Mouse (Mus musculus): ENCODE results near the gene Zfand3. TPM values are rescaled to one million over a fixed set of nuclear protein-coding genes. Genes with fewer than 3 reads are reported as not detected.

Zfand3 gene
- polyA plus RNA-seq, 1 experiment: 107 TPM

- DNase-seq: peak; percentile 52
- TF ChIP-seq POLR2A (IDR thresholded peaks at IDR 0.05; ENCODE audit: borderline replicate concordance, insufficient read depth, low read length): no peak
- TF ChIP-seq CTCF (IDR thresholded peaks at IDR 0.05; ENCODE audit: borderline replicate concordance, insufficient read depth, low read depth, low read length): no peak
- H3K27ac ChIP-seq (ENCODE audit: insufficient read depth, low read length): no peak overlapping the region
- no peaks in the 10 kb centered on the region for H3K27me3 ChIP-seq (ENCODE audit: control insufficient read depth, insufficient read depth, low read length)
- H3K4me1 ChIP-seq (ENCODE audit: control insufficient read depth, insufficient read depth, low read length): peaks cover 28% of the 10 kb centered on the region
- H3K4me3 ChIP-seq (replicated peaks; ENCODE audit: insufficient read depth, low read depth, low read length): no peak overlapping the region
- WGBS: 55% methylated on average over 12 of the region's 12 CpGs
These were observed 208.1 kb downstream of the Zfand3 start for GRCm38 (mm10) chr17:30212647-30213046.

DNA sequence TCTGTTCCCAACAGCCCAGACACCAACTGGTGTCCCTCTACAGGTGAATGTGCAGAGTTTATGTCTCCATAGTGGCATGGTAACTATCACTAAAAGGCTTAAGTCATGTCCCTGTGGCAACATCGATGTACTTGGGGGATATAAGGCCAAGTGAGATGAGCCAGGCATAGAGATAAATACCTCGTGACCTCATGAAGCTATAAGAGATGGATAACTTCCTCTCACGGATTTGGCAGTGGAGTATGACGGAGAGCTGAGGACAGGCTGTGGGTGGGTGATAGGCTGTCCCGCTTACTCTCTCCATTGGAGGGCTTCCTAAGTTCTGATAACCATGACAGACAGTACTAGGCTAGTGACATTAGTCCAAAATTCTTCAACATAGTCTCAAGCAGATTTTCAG lies 208.8 kb downstream of the Zfand3 start:
- Histone ChIP-seq H3K27ac (ENCODE audit: insufficient read depth, low read length) (no peak overlapping the region), H3K4me3 (replicated peaks; ENCODE audit: insufficient read depth, low read depth, low read length) (no peak overlapping the region), H3K4me1 (ENCODE audit: control insufficient read depth, insufficient read depth, low read length) (peaks cover 27% of the 10 kb centered on the region), H3K27me3 (ENCODE audit: control insufficient read depth, insufficient read depth, low read length) (no peaks in the 10 kb centered on the region)
- WGBS: 90% methylated on average over 5 of the region's 5 CpGs
- no peak for DNase-seq
- TF ChIP-seq CTCF (IDR thresholded peaks at IDR 0.05; ENCODE audit: borderline replicate concordance, insufficient read depth, low read depth, low read length) (no peak), POLR2A (IDR thresholded peaks at IDR 0.05; ENCODE audit: borderline replicate concordance, insufficient read depth, low read length) (no peak)

DNA sequence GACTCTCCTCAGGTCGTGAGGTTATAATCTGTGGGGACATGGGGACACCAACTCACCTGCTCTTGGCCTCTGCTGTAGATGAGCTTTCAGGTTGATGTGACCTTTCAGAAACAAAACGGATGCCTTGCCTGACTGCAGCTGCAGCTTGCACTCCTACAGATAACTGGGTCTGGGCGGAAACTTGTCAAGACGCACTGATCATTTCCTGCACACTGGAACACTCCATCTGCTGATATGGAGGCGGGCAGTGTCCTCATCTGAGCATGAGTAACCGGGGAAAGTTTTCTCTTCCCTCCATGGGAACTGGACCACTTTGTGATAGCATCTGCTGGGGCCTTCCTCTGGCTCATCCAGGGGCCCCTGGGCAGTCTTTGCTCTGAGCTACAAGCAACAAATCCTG lies 209.9 kb downstream of the Zfand3 start:
- Histone ChIP-seq H3K4me1 (ENCODE audit: control insufficient read depth, insufficient read depth, low read length) (peaks cover 24% of the 10 kb centered on the region), H3K4me3 (replicated peaks; ENCODE audit: insufficient read depth, low read depth, low read length) (no peak overlapping the region), H3K27ac (ENCODE audit: insufficient read depth, low read length) (no peak overlapping the region), H3K27me3 (ENCODE audit: control insufficient read depth, insufficient read depth, low read length) (no peaks in the 10 kb centered on the region)
- WGBS: 79% methylated on average over 6 of the region's 6 CpGs
- no peak for DNase-seq
- TF ChIP-seq CTCF (IDR thresholded peaks at IDR 0.05; ENCODE audit: borderline replicate concordance, insufficient read depth, low read depth, low read length) (no peak), POLR2A (IDR thresholded peaks at IDR 0.05; ENCODE audit: borderline replicate concordance, insufficient read depth, low read length) (no peak)

GRCm38 (mm10) chr17:30215741-30216140 lies 211.2 kb downstream of the Zfand3 start:
- no peak for TF ChIP-seq POLR2A (IDR thresholded peaks at IDR 0.05; ENCODE audit: borderline replicate concordance, insufficient read depth, low read length)
- TF ChIP-seq CTCF (IDR thresholded peaks at IDR 0.05; ENCODE audit: borderline replicate concordance, insufficient read depth, low read depth, low read length): no peak
- H3K4me1 ChIP-seq (ENCODE audit: control insufficient read depth, insufficient read depth, low read length): peaks cover 15% of the 10 kb centered on the region
- no peak overlapping the region for H3K27ac ChIP-seq (ENCODE audit: insufficient read depth, low read length)
- no peak for DNase-seq
- H3K4me3 ChIP-seq (replicated peaks; ENCODE audit: insufficient read depth, low read depth, low read length): no peak overlapping the region
- H3K27me3 ChIP-seq (ENCODE audit: control insufficient read depth, insufficient read depth, low read length): no peaks in the 10 kb centered on the region
- 90% methylated on average over 4 of the region's 4 CpGs for WGBS

GRCm38 (mm10) chr17:30221677-30222076 lies 217.1 kb downstream of the Zfand3 start:
- TF ChIP-seq CTCF (IDR thresholded peaks at IDR 0.05; ENCODE audit: borderline replicate concordance, insufficient read depth, low read depth, low read length) (no peak), POLR2A (IDR thresholded peaks at IDR 0.05; ENCODE audit: borderline replicate concordance, insufficient read depth, low read length) (no peak)
- H3K27me3 ChIP-seq (ENCODE audit: control insufficient read depth, insufficient read depth, low read length): no peaks in the 10 kb centered on the region
- no peak overlapping the region for H3K4me3 ChIP-seq (replicated peaks; ENCODE audit: insufficient read depth, low read depth, low read length)
- no peak for DNase-seq
- H3K27ac ChIP-seq (ENCODE audit: insufficient read depth, low read length): no peak overlapping the region
- no peaks in the 10 kb centered on the region for H3K4me1 ChIP-seq (ENCODE audit: control insufficient read depth, insufficient read depth, low read length)
- WGBS: 64% methylated on average over 14 of the region's 14 CpGs

DNA sequence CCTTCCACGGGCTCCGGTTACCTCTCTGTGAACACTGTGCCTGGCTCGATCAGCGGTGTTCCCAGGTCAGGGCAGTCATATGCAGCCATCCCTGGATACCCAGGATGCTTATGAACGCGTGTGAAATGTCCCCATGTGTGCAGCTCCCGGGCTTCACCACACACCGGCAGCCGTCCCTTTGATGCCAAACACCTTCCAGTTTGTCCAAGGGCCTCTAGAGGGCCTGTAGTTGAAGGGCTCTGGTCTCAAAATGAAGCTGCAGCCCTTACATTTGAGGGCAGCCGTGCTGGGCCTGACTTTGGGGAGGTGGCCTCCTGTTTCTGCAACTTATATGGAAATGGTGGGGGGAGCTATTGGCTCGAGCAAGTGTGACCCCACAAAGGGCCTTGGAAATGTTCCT lies 217.8 kb downstream of the Zfand3 start:
- H3K4me3 ChIP-seq (replicated peaks; ENCODE audit: insufficient read depth, low read depth, low read length): no peak overlapping the region
- no peaks in the 10 kb centered on the region for H3K27me3 ChIP-seq (ENCODE audit: control insufficient read depth, insufficient read depth, low read length)
- no peaks in the 10 kb centered on the region for H3K4me1 ChIP-seq (ENCODE audit: control insufficient read depth, insufficient read depth, low read length)
- H3K27ac ChIP-seq (ENCODE audit: insufficient read depth, low read length): no peak overlapping the region
- no peak for TF ChIP-seq POLR2A (IDR thresholded peaks at IDR 0.05; ENCODE audit: borderline replicate concordance, insufficient read depth, low read length)
- no peak for TF ChIP-seq CTCF (IDR thresholded peaks at IDR 0.05; ENCODE audit: borderline replicate concordance, insufficient read depth, low read depth, low read length)
- 69% methylated on average over 11 of the region's 11 CpGs for WGBS
- DNase-seq: no peak

GRCm38 (mm10) chr17:30222837-30223236 lies 218.3 kb downstream of the Zfand3 start:
- no peaks in the 10 kb centered on the region for H3K27me3 ChIP-seq (ENCODE audit: control insufficient read depth, insufficient read depth, low read length)
- TF ChIP-seq POLR2A (IDR thresholded peaks at IDR 0.05; ENCODE audit: borderline replicate concordance, insufficient read depth, low read length) (no peak), CTCF (IDR thresholded peaks at IDR 0.05; ENCODE audit: borderline replicate concordance, insufficient read depth, low read depth, low read length) (no peak)
- no peak overlapping the region for H3K27ac ChIP-seq (ENCODE audit: insufficient read depth, low read length)
- DNase-seq: no peak
- H3K4me3 ChIP-seq (replicated peaks; ENCODE audit: insufficient read depth, low read depth, low read length): no peak overlapping the region
- 89% methylated on average over 12 of the region's 12 CpGs for WGBS
- no peaks in the 10 kb centered on the region for H3K4me1 ChIP-seq (ENCODE audit: control insufficient read depth, insufficient read depth, low read length)

DNA sequence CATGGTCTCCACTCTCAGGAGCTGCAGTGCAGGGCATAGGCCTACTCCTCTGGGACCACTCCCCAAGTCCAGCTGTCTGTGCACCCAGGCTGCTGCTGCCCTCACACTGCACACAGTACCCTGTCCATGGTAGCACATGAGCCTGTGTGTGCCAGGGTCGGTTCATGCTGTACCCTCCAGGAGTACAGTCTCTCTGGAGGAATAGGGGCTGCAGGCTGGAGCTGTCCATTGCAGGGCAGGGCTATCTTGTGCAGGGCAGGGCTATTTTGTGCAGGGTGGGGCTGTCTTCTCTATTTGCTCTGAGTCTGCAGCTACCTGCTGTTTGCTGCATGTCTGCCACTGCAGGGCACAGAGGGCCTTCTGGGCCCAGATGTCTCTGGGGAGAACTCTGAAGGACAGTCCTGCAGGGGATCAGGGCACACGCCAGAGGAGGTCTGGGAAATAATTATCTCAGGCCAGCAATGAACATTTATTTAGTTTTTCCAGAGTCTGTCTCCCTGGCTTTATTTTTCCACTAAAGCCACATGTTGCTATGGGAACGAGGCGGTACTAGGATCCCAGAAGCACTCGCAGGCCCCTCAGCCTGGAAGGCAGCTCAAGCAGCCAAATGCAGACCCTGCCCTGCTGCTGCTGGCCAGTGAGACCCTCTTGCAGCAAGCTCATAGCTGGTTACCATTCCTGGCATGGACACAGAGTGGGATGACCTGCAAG lies 220.7 kb downstream of the Zfand3 start:
- Histone ChIP-seq H3K4me3 (replicated peaks; ENCODE audit: insufficient read depth, low read depth, low read length) (no peak overlapping the region), H3K27me3 (ENCODE audit: control insufficient read depth, insufficient read depth, low read length) (no peaks in the 10 kb centered on the region), H3K4me1 (ENCODE audit: control insufficient read depth, insufficient read depth, low read length) (peaks cover 11% of the 10 kb centered on the region), H3K27ac (ENCODE audit: insufficient read depth, low read length) (no peak overlapping the region)
- TF ChIP-seq CTCF (IDR thresholded peaks at IDR 0.05; ENCODE audit: borderline replicate concordance, insufficient read depth, low read depth, low read length) (no peak), POLR2A (IDR thresholded peaks at IDR 0.05; ENCODE audit: borderline replicate concordance, insufficient read depth, low read length) (no peak)
- 72% methylated on average over 5 of the region's 5 CpGs for WGBS
- no peak for DNase-seq

All from cerebellum, adult 2 months (tissue).